16 mouse cellular contexts compared by ENCODE assay signal in the genomic region with DNA sequence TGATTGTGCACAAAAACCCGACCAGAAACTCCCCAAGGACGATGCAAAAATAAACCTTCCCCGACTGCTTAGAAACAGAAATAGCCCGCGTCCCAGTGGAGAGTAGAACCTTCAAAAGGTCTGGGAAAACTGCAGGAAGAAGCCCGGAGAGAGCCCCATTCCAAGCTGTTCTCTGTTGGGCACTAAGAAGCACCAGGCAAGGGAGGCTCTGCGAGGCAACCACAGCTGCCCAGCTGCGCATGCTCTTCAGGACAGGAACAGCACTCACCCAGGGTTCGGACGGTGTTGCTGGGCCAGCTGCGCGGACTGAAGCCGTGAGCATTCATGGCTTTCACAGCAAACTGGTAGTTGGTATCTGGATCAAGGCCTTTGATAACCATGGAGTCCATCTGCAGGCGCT.
A peak's percentile ranks its signal among the peaks of the same experiment; 100 is the strongest.
DNase-seq lines count a peak whose midpoint lies in the region; ATAC-seq and TF ChIP-seq lines count a peak whose summit lies in the region.
"Had no signal": no experiment of that assay in that cellular context is flagged by ENCODE, and none has a peak within 500 bp of the region (broad histone marks: within the 10 kb centered on the region; RNA-seq: fewer than 3 reads in every experiment).

No protein-coding gene starts in this region.

- no peak overlapping the region for H3K4me3 ChIP-seq in CH12.LX (replicated peaks in 1 of 3; ENCODE audit: low read depth in 2 of 3, low read length in 2 of 3, poor library complexity in 1 of 3)
- H3K4me3 ChIP-seq: embryonic facial prominence, embryonic 13.5 days; hindbrain, embryonic 13.5 days; kidney, embryonic 15.5 days; liver, embryonic 15.5 days had no signal

- no peak overlapping the region for H3K4me2 ChIP-seq in CH12.LX (ENCODE audit: insufficient read depth, low read depth, poor library complexity, severe bottlenecking)
- H3K4me2 ChIP-seq: embryonic facial prominence, embryonic 13.5 days; hindbrain, embryonic 13.5 days; kidney, embryonic 15.5 days; liver, embryonic 15.5 days; midbrain, embryonic 11.5 days had no signal

- DNase-seq in frontal cortex, adult 2 months (ENCODE audit: extremely low spot score in 1 of 2, low spot score in 1 of 2) = no peak
- DNase-seq in CH12.LX (ENCODE audit: extremely low read depth) = no peak
- DNase-seq in heart, adult 18-20 months = peak; percentile 22 to 33
- DNase-seq in heart, postnatal 4 days = peak; percentile 6
- no peak for DNase-seq in layer of hippocampus, postnatal 14 days (ENCODE audit: low spot score in 2 of 2)
- DNase-seq in cerebellum, postnatal 36 days = no peak
- DNase-seq in MN1 (ENCODE audit: low spot score) = no peak
- DNase-seq: layer of hippocampus, postnatal 36 days; thymus, postnatal 4 days had no signal

- no peak overlapping the region for H3K27ac ChIP-seq in CH12.LX (ENCODE audit: insufficient read depth, low read depth)
- H3K27ac ChIP-seq: embryonic facial prominence, embryonic 13.5 days; hindbrain, embryonic 13.5 days; kidney, embryonic 15.5 days; liver, embryonic 15.5 days had no signal

- peaks cover 63% of the 10 kb centered on the region for H3K27me3 ChIP-seq in CH12.LX (replicated peaks)
- H3K27me3 ChIP-seq: embryonic facial prominence, embryonic 13.5 days; hindbrain, embryonic 13.5 days; kidney, embryonic 15.5 days; liver, embryonic 15.5 days had no signal

- no peak overlapping the region for H3K9ac ChIP-seq in CH12.LX (ENCODE audit: insufficient read depth, low read depth)
- H3K9ac ChIP-seq: embryonic facial prominence, embryonic 13.5 days; hindbrain, embryonic 13.5 days; kidney, embryonic 15.5 days; liver, embryonic 15.5 days had no signal

- no peak for TF ChIP-seq EP300 in CH12.LX (IDR thresholded peaks at IDR 0.05; ENCODE audit: low read length)

- dilution Hi-C loops in CH12.LX (cut with MboI; ENCODE audit: extremely low pct_ligation_motif_present, extremely low pct_unique_long_range_greater_than_20kb, low sequenced_read_pairs) = no loop called here

- in situ Hi-C loops in CH12.LX (cut with MboI; ENCODE audit: low pct_ligation_motif_present, low pct_unique_long_range_greater_than_20kb, low sequenced_read_pairs) = no loop called here

- ATAC-seq in frontal cortex, adult (ENCODE audit: low TSS enrichment) = peak; percentile 20; the same call in 1 of the 2 replicates
- ATAC-seq: forebrain, embryonic 16.5 days had no signal

- H3K79me2 ChIP-seq in CH12.LX (replicated peaks; ENCODE audit: control insufficient read depth, extremely low read depth, insufficient read depth, poor library complexity, severe bottlenecking) = no peaks in the 10 kb centered on the region

- H3K9me3 ChIP-seq in CH12.LX (replicated peaks; ENCODE audit: low read length) = no peaks in the 10 kb centered on the region
- H3K9me3 ChIP-seq: embryonic facial prominence, embryonic 13.5 days; hindbrain, embryonic 13.5 days; kidney, embryonic 15.5 days; liver, embryonic 15.5 days had no signal

- no peak for TF ChIP-seq POLR2A in CH12.LX (IDR thresholded peaks at IDR 0.05; ENCODE audit: low read depth, low read length)

- TF ChIP-seq RAD21 in CH12.LX (IDR thresholded peaks at IDR 0.05; ENCODE audit: low read depth, low read length) = no peak

- H3K4me1 ChIP-seq in CH12.LX (ENCODE audit: control insufficient read depth in 1 of 2, insufficient read depth in 2 of 2) = no peaks in the 10 kb centered on the region
- H3K4me1 ChIP-seq: embryonic facial prominence, embryonic 13.5 days; hindbrain, embryonic 13.5 days; kidney, embryonic 15.5 days; liver, embryonic 15.5 days had no signal

- no peak for TF ChIP-seq CTCF in CH12.LX (conservative IDR thresholded peaks at IDR 0.05 in 1 of 2, IDR thresholded peaks at IDR 0.05 in 1 of 2; ENCODE audit: low read depth in 2 of 2, low read length in 2 of 2)

- no peaks in the 10 kb centered on the region for H3K36me3 ChIP-seq in CH12.LX (replicated peaks in 1 of 2; ENCODE audit: control insufficient read depth in 1 of 2, insufficient read depth in 1 of 2, low read length in 1 of 2)
- H3K36me3 ChIP-seq: embryonic facial prominence, embryonic 13.5 days; hindbrain, embryonic 13.5 days; kidney, embryonic 15.5 days; liver, embryonic 15.5 days had no signal

TF ChIP-seq in CH12.LX, 34 proteins besides CTCF, POLR2A, EP300 and RAD21:
- peak; percentile 60 for TF ChIP-seq NRF1 (IDR thresholded peaks at IDR 0.05; ENCODE audit: low read depth, low read length)
- no peak for TF ChIP-seq MAFK (IDR thresholded peaks at IDR 0.05; ENCODE audit: insufficient replicate concordance, low read length)
TF ChIP-seq in CH12.LX: peak in this region for 1.

Comparison
In these comparisons a context has a peak if more than half of its experiments do, and no peak if none do; other contexts are left out.
1. DNase-seq: peak in heart, adult 18-20 months (2 of 2) and heart, postnatal 4 days (single experiment); none in frontal cortex, adult 2 months (0 of 2), CH12.LX (single experiment), layer of hippocampus, postnatal 14 days (0 of 2), cerebellum, postnatal 36 days (0 of 2) and MN1 (single experiment).